Mouse (Mus musculus): ENCODE measurements around the gene Naa40. TPM values are rescaled to one million over a fixed set of nuclear protein-coding genes. Genes with fewer than 3 reads are reported as not detected.

Gene Naa40
- total RNA-seq, 2 experiments from 2014 or later: 14.4 to 17.7 TPM

GRCm38 (mm10) chr19:7189026-7189425, 52.0 kb downstream of the Naa40 start:
- intact Hi-C loops (cut with DNase I): no loop called here
- no peak for DNase-seq (ENCODE audit: low spot score)

GRCm38 (mm10) chr19:7187157-7187556, 53.8 kb downstream of the Naa40 start:
- intact Hi-C loops (cut with DNase I): no loop called here
- no peak for DNase-seq (ENCODE audit: low spot score)

- DNase-seq (ENCODE audit: low spot score): no peak
- intact Hi-C loops (cut with DNase I): no loop called here
Measured at GRCm38 (mm10) chr19:7185715-7186291, 55.2 kb downstream of the Naa40 start.

DNA sequence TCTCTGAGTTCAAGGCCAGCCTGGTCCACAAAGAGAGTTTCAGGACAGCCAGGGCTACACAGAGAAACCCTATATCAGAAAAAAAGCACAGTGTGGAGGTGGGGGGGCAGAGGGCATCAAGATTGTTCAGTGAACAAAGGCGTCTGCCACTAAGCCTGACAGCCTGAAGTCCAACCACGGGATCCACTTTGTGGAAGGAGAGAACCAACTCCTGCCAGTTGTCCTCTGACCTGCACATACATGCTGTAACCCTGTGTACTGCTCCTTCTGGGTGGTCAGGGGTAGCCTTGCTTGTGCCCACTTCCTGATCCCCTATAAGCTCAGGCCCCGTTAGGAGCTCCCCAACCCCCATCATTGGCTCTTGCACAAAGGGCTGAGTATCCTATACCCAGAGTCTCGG, 55.9 kb downstream of the Naa40 start:
- no peak for DNase-seq (ENCODE audit: low spot score)
- intact Hi-C loops (cut with DNase I): no loop called here

DNA sequence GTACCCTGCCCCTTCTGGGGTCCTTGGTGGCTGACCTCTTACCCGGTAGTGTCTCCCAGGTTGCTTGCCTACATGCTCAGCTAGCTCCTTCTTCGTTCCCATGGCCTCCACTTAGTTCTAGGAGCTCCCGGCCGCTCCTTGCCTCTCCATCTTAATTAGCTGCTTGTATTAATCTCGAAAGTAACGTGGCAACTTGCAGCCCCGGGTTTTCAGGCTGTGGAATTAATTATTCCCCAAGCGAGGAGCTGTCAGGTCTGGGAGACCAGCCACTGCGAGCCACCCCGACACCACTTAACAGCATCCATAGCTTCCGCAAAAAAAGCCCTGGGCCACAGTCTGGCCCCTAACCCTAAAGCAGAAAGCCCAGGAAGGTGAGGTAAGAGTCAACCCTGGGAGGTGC, 57.6 kb downstream of the Naa40 start:
- intact Hi-C loops (cut with DNase I): no loop called here
- DNase-seq (ENCODE audit: low spot score): no peak

GRCm38 (mm10) chr19:7182273-7182949, 58.6 kb downstream of the Naa40 start:
- DNase-seq (ENCODE audit: low spot score): no peak
- intact Hi-C loops (cut with DNase I): no loop called here

DNA sequence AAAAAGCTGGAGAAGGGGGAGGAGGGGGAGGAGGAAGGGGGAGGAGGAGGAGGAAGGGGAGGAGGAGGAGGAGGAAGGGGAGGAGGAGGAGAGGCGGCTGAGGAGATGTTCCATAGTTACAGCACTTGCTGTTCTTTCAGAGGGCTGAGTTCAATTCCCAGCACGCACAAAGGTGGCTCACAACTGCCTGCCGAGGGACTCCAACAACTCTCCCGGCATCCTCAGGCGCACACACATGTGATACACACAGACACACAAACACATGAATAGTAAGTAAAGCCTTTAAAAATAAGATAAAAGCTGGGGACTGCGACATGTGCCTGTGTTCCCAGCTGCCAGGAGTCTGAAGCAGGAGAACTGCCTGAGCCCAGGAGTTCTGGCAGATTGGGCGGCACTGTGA, 59.5 kb downstream of the Naa40 start:
- DNase-seq (ENCODE audit: low spot score): no peak
- intact Hi-C loops (cut with DNase I): no loop called here

DNA sequence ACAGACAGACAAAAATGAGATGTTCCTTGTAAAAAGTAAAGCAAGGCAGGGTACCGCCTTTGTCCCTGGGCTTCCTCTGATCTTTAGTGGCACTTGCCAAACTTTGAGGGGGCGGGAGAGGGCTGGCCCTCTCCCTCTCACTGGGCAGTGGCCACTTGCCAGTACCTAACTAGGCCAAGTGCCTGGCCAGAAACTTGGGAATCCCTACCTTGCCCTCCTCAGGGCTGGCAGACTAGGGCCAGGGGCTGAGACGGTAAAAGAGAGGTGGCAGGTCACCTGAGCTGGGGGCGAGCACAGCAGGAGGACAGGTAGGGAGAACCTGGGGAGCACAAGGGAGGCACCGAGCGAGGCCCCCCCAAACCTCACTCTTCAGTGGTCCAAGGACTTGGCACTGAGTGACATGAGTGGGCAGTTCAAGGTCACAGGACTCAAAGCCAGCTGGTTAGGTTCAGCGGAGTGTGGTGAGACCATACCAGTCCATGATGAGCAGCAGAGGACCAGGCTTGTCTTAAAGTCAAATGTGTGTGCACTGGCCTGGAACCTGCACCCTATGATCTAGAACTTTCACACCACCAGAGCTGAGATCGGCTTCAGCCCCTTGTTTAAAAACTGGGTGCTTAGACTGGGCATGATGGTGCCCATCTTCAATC, 60.1 kb downstream of the Naa40 start:
- no peak for DNase-seq (ENCODE audit: low spot score)
- intact Hi-C loops (cut with DNase I): no loop called here

- DNase-seq (ENCODE audit: low spot score): no peak
- intact Hi-C loops (cut with DNase I): no loop called here
Measured at GRCm38 (mm10) chr19:7178841-7179452, 62.0 kb downstream of the Naa40 start.

- intact Hi-C loops (cut with DNase I): no loop called here
Measured at GRCm38 (mm10) chr19:7177804-7178511, 63.0 kb downstream of the Naa40 start.

GRCm38 (mm10) chr19:7176041-7176696, 64.8 kb downstream of the Naa40 start:
- DNase-seq (ENCODE audit: low spot score): no peak
- intact Hi-C loops (cut with DNase I): no loop called here

More at GRCm38 (mm10) chr19:7177804-7178511, 63.0 kb downstream of the Naa40 start:
- DNase-seq (ENCODE audit: low spot score): no peak

Other genes starting within 250 kb of the Naa40 start
- 10 to 100 TPM; 48.2 to 56.1 TPM for gene Dnajc4, start 248.6 kb downstream of the Naa40 start, total RNA-seq (2021)
- 10 to 100 TPM; 26.9 to 27.9 TPM for gene Nudt22, start 245.1 kb downstream of the Naa40 start, total RNA-seq (2021)
- gene Trpt1, start 245.1 kb downstream of the Naa40 start, total RNA-seq (2021): 10 to 100 TPM; 23.1 to 24.0 TPM
- 1 to 10 TPM; 4.4 to 4.7 TPM for gene Fermt3, start 221.7 kb downstream of the Naa40 start, total RNA-seq (2021)
- gene Stip1, start 201.2 kb downstream of the Naa40 start, total RNA-seq (2021): 100 to 1,000 TPM; 110 to 129 TPM
- gene Macrod1, start 184.4 kb downstream of the Naa40 start, total RNA-seq (2021): 100 to 1,000 TPM; 240 to 243 TPM
- 1 to 10 TPM; 1.1 to 1.4 TPM for gene Flrt1, start 135.5 kb downstream of the Naa40 start, total RNA-seq (2021)
- 10 to 100 TPM; 74.7 to 82.3 TPM for gene Otub1, start 34.9 kb downstream of the Naa40 start, total RNA-seq (2021)
- 100 to 1,000 TPM; 407 to 462 TPM for gene Cox8a, start 23.6 kb downstream of the Naa40 start, total RNA-seq (2021)
- gene Rcor2, start 26.1 kb upstream of the Naa40 start, total RNA-seq (2021): 1 to 10 TPM; 6.9 to 7.5 TPM
- 10 to 100 TPM; 49.4 to 55.3 TPM for gene Mark2, start 100.7 kb upstream of the Naa40 start, total RNA-seq (2021)
- 10 to 100 TPM; 14.1 to 17.5 TPM for gene Spindoc, start 141.8 kb upstream of the Naa40 start, total RNA-seq (2021)
- 10 to 100 TPM; 15.8 to 18.7 TPM for gene 2700081O15Rik, start 176.4 kb upstream of the Naa40 start, total RNA-seq (2021)
- gene Rtn3, start 242.1 kb upstream of the Naa40 start, total RNA-seq (2021): 10 to 100 TPM; 75.1 to 82.8 TPM

Data from heart, postnatal 25 days (tissue).